11 mouse cellular contexts compared by ENCODE assay signal in the genomic region with DNA sequence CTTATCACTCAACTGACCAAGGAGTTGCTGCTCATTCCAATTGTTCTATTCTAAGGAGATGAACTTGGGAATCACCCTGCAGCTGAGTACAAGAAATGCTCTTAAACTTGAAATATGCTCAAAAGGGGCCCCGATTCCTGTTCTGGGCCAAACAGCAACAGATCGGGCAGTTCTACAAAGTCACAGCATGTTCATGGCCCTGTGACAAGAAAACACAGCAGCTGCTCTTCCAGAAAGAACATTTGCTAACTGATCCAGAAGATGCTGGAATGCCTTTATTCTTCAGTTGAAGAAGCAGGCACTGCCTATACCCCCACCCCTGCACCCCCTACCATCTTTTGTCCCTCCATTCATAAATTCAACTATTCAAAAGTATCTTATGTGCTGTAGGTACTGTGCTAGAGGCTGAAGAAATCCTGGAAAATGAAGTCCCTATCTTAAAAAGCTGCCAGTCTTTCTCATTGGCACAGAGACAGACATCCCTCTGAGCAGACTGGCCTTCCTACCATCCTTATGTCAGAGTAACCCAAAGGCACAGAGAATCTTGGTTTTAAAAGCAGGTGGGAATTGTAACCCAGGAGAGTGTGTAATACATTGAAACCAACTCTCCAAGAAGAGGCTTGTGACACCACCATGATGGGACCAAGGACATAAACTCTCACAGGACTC. TPM values are rescaled to one million over a fixed set of nuclear protein-coding genes. Genes with fewer than 3 reads are reported as not detected.
A peak's percentile ranks its signal among the peaks of the same experiment; 100 is the strongest.
DNase-seq lines count a peak whose midpoint lies in the region; ATAC-seq lines count a peak whose summit lies in the region.
"Had no signal": no experiment of that assay in that cellular context is flagged by ENCODE, and none has a peak within 500 bp of the region (broad histone marks: within the 10 kb centered on the region; RNA-seq: fewer than 3 reads in every experiment).

No protein-coding gene starts in this region.

- ATAC-seq in megakaryocyte progenitor cell, adult 5-6 weeks (replicated peaks; ENCODE audit: poor library complexity), result no peak

- peak; percentile 48 for DNase-seq in layer of hippocampus, adult 11-12 months (ENCODE audit: low spot score)
- DNase-seq in layer of hippocampus, postnatal 25 days (ENCODE audit: extremely low spot score in 1 of 2, low spot score in 1 of 2), result no peak
- peak; percentile 5 for DNase-seq in cerebellum, adult 11 months
- DNase-seq in cerebellum, postnatal 25 days, result peak; percentile 55 to 59
- DNase-seq in layer of hippocampus, adult 9-10 months (ENCODE audit: low spot score), result peak; percentile 26
- DNase-seq in thymus, postnatal 0 days (ENCODE audit: low spot score), result no peak

RNA-seq across cellular contexts. Expression of a gene that starts 3.4 kb away (rescaled TPM):
- under 1 TPM in 1 of 2 experiments, not detected in 1; 0.12 TPM for total RNA-seq in layer of hippocampus, postnatal 25 days (2021)
- 0.23 TPM in 2 replicates for polyA plus RNA-seq in thymus, postnatal 0 days (2015; fragmentation: Nextera tagmentation; extraction: Ambion mirVana)
- total RNA-seq in megakaryocyte progenitor cell, adult 5-6 weeks (2015), result not detected in 2 replicates
- total RNA-seq in megakaryocyte progenitor cell, adult 5-6 weeks (2017), result not detected in 2 replicates
- total RNA-seq: common myeloid progenitor, adult 5-6 weeks; MEL; monocyte, adult 5-6 weeks had no signal

RNA-seq across cellular contexts. Expression of a gene that starts 56.3 kb away (rescaled TPM):
- not detected for total RNA-seq in layer of hippocampus, postnatal 25 days (2021)
- polyA plus RNA-seq in thymus, postnatal 0 days (2015; fragmentation: Nextera tagmentation; extraction: Ambion mirVana), result not detected in 2 replicates
- not detected in 2 replicates for total RNA-seq in megakaryocyte progenitor cell, adult 5-6 weeks (2015)
- not detected in 2 replicates for total RNA-seq in megakaryocyte progenitor cell, adult 5-6 weeks (2017)
- total RNA-seq: common myeloid progenitor, adult 5-6 weeks; MEL; monocyte, adult 5-6 weeks had no signal
- polyA plus RNA-seq: spleen, adult 2 months had no signal

Comparison
In these comparisons a context has a peak if more than half of its experiments do, and no peak if none do; other contexts are left out.
1. DNase-seq: peak in layer of hippocampus, adult 11-12 months (single experiment), cerebellum, adult 11 months (single experiment), cerebellum, postnatal 25 days (2 of 2) and layer of hippocampus, adult 9-10 months (single experiment); none in layer of hippocampus, postnatal 25 days (0 of 2) and thymus, postnatal 0 days (single experiment).